Mouse (Mus musculus) thymus, adult 2 months (tissue): ENCODE data around the gene Pold1. TPM values are rescaled to one million over a fixed set of nuclear protein-coding genes. Genes with fewer than 3 reads are reported as not detected.

Experiments used
- DNase-seq: peaks from one replicate; pipeline ENCODE4 v3.0.0; 2021
- H3K27ac ChIP-seq: fragments of 200-500 bp; 2 replicates; pipeline ENCODE4 v1.5.1; 2012; ENCODE audit warnings: low read length, control low read depth; ENCODE audit not compliant: control insufficient read depth, insufficient read depth
- H3K27me3 ChIP-seq: fragments of 200-500 bp; 2 replicates; pipeline ENCODE4 v1.6.1; 2012; ENCODE audit warnings: mild to moderate bottlenecking, low read length, moderate library complexity, mixed read lengths; ENCODE audit not compliant: control insufficient read depth, insufficient read depth
- H3K36me3 ChIP-seq: fragments of 200-500 bp; 2 replicates; pipeline ENCODE4 v1.6.1; 2012; ENCODE audit warnings: mild to moderate bottlenecking, low read length, moderate library complexity; ENCODE audit not compliant: control insufficient read depth, insufficient read depth
- H3K4me1 ChIP-seq: fragments of 200-500 bp; replicated peaks from 2 replicates; pipeline ENCODE4 v1.6.1; 2012; ENCODE audit warnings: low read length; ENCODE audit not compliant: control insufficient read depth, insufficient read depth
- H3K4me3 ChIP-seq: fragments of 200-500 bp; 2 replicates; pipeline ENCODE4 v1.5.1; 2012; ENCODE audit warnings: mild to moderate bottlenecking, low read length, control low read depth, moderate library complexity; ENCODE audit not compliant: control insufficient read depth, insufficient read depth
- CTCF ChIP-seq: fragments of 200-500 bp; IDR thresholded peaks from 2 replicates; pipeline ENCODE4 v1.5.1; 2012; ENCODE audit warnings: mild to moderate bottlenecking, control low read depth, low read length, moderate library complexity, borderline replicate concordance; ENCODE audit not compliant: control insufficient read depth, poor library complexity, insufficient read depth; ENCODE audit errors: extremely low read depth
- POLR2A ChIP-seq: fragments of 200-500 bp; IDR thresholded peaks from 2 replicates; pipeline ENCODE4 v1.6.1; 2012; ENCODE audit warnings: mild to moderate bottlenecking, low read length, control low read depth, moderate library complexity; ENCODE audit not compliant: control insufficient read depth, poor library complexity, insufficient read depth; ENCODE audit errors: extremely low read depth
- WGBS: fragments of 180-500 bp; shearing (Covaris S2); methylation state at CpG from one replicate; pipeline ENCODE4 v1.1.7; 2018; 5-methylcytosine and 5-hydroxymethylcytosine counted together
- polyA plus RNA-seq: library from polyadenylated mRNA; depleted of rRNA; stranded (reverse); fragments of >200 nt; gene quantifications from 2 replicates; pipeline ENCODE4 v1.2.3, GENCODE M21; 2012

Pold1 gene
- polyA plus RNA-seq, 1 experiment: 208 TPM

- Histone ChIP-seq H3K27me3 (no peaks in the 10 kb centered on the region), H3K27ac (no peak overlapping the region), H3K4me1 (peaks cover 15% of the 10 kb centered on the region), H3K4me3 (no peak overlapping the region), H3K36me3 (peaks cover 20% of the 10 kb centered on the region)
- 73% methylated on average over 19 of the region's 19 CpGs for WGBS
- TF ChIP-seq CTCF (no peak), POLR2A (no peak)
- DNase-seq: no peak
Measured at GRCm38 (mm10) chr7:44534656-44535441, 13.8 kb downstream of the Pold1 start.

DNA sequence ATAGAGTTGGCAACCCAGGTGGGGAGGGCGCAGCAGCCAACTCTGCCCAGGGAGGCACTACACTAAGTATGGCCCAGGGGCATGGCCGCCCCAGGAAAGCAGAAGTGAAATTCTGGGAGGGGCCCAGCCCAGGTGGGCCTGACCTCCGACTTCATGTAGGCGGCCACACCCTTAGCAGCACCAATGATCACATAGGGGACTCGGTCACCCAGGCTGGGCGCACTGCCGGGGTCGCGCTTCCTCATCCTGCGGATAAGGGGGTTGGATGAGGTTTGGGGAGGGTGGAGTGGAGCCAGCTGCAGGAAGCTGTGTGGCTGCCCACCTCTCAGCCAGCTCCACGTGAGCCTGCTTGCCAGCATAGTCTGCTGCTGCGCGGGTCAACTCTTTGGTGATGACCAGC lies 14.4 kb downstream of the Pold1 start:
- peaks cover 13% of the 10 kb centered on the region for H3K36me3 ChIP-seq
- no peak for TF ChIP-seq CTCF
- TF ChIP-seq POLR2A: no peak
- 39% methylated on average over 13 of the region's 13 CpGs for WGBS
- no peak overlapping the region for H3K27ac ChIP-seq
- DNase-seq: no peak
- H3K4me1 ChIP-seq: peaks cover 15% of the 10 kb centered on the region
- no peaks in the 10 kb centered on the region for H3K27me3 ChIP-seq
- H3K4me3 ChIP-seq: no peak overlapping the region

GRCm38 (mm10) chr7:44533746-44534045 lies 15.0 kb downstream of the Pold1 start:
- Histone ChIP-seq H3K4me1 (peaks cover 16% of the 10 kb centered on the region), H3K27ac (no peak overlapping the region), H3K4me3 (no peak overlapping the region), H3K27me3 (no peaks in the 10 kb centered on the region), H3K36me3 (peaks cover 8% of the 10 kb centered on the region)
- whole genome bisulfite sequencing: 98% methylated on average over 12 of the region's 12 CpGs
- no peak for DNase-seq
- TF ChIP-seq POLR2A (no peak), CTCF (no peak)

- H3K27ac ChIP-seq: no peak overlapping the region
Measured at GRCm38 (mm10) chr7:44532918-44533745, 15.5 kb downstream of the Pold1 start.

DNA sequence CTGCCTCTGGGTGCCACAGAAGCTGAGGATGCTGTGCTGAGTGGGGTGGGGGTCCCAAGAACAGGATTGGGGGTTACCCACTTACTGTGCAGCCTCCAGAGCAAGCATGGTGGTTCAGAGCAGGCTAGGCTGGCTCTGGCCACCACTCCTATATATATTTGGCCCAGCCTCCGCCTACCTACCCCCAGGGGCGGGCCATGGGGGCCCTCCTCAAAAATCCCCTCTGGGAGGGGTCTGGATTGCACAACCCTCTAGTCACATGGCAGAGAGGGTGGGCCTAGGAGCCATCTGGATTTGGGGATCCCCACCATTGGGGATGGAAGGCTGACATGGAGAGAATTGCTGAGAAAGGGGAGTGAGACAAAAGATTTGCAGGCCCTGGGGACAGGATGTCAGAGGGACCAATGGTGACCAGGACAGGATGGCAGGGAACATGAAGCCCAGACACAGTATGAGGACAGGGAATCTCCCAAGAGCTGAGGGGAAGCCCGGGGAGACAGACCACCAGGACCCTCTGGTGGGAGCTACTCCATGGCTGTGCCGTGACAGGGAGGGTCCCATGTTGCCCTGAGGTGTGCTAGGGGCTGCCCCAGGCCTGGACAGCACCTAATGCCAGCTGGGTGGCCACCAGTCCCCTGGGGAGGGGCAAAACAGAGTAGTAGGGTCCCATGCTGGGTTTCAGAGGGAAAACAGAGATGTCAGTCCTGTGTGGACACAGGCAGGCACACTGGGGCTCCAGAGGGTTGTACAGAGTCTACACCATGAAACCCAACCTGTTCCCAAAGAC lies 16.5 kb downstream of the Pold1 start, which contains the start of gene Spib:
Gene Spib (minus strand): TSS at position 126 of the 787 bp plus-strand sequence.
- Histone ChIP-seq H3K4me3 (no peak within 1 kb of the TSS), H3K27me3 (no peaks in the 10 kb centered on the region), H3K27ac (no peak within 1 kb of the TSS), H3K36me3 (peaks cover 4% of the 10 kb centered on the region; the same call in 1 of the 2 replicates), H3K4me1 (peaks cover 22% of the 10 kb centered on the region)
- 90% methylated on average over 4 of the region's 4 CpGs for WGBS
- TF ChIP-seq CTCF (no peak), POLR2A (no peak)
- DNase-seq: no peak

More at GRCm38 (mm10) chr7:44532918-44533745, 15.5 kb downstream of the Pold1 start:
- 95% methylated on average over 29 of the region's 29 CpGs for WGBS
- DNase-seq: no peak
- no peaks in the 10 kb centered on the region for H3K27me3 ChIP-seq
- TF ChIP-seq POLR2A (no peak), CTCF (no peak)
- peaks cover 21% of the 10 kb centered on the region for H3K4me1 ChIP-seq
- peaks cover 4% of the 10 kb centered on the region for H3K36me3 ChIP-seq
- no peak overlapping the region for H3K4me3 ChIP-seq

- 5% methylated on average over 5 of the region's 5 CpGs for whole genome bisulfite sequencing
- no peak for DNase-seq
- Histone ChIP-seq H3K36me3 (peaks cover 4% of the 10 kb centered on the region; the same call in 1 of the 2 replicates), H3K27ac (no peak overlapping the region), H3K4me3 (no peak overlapping the region), H3K27me3 (no peaks in the 10 kb centered on the region), H3K4me1 (peaks cover 22% of the 10 kb centered on the region)
- TF ChIP-seq POLR2A (no peak), CTCF (no peak)
Measured at GRCm38 (mm10) chr7:44531207-44531606, 17.4 kb downstream of the Pold1 start.
